Mouse (Mus musculus) stomach, postnatal 0 days (tissue): ENCODE data around the gene 9430097D07Rik. TPM values are rescaled to one million over a fixed set of nuclear protein-coding genes. Genes with fewer than 3 reads are reported as not detected.

ENCODE experiments used
- ATAC-seq: fragments of 200-750 bp; cut with Nextera tagmentation; 2 replicates; pipeline ENCODE4 v1.8.0; 2017; ENCODE audit not compliant: low FRiP score, low TSS enrichment
- DNase-seq: peaks from one replicate; pipeline ENCODE4 v3.0.0-alpha.2; 2016; ENCODE audit warnings: low spot score
- H3K27ac ChIP-seq: fragments of 300-500 bp; sonication (generic); replicated peaks from 2 replicates; pipeline ENCODE4 v1.5.1; 2014; ENCODE audit warnings: mild to moderate bottlenecking, control low read depth
- H3K27me3 ChIP-seq: fragments of 300-500 bp; sonication (generic); 2 replicates; pipeline ENCODE4 v1.6.1; 2014; ENCODE audit warnings: low read length; ENCODE audit not compliant: control insufficient read depth, insufficient read depth
- H3K36me3 ChIP-seq: fragments of 300-500 bp; sonication (generic); 2 replicates; pipeline ENCODE4 v1.6.1; 2014; ENCODE audit warnings: low read length, mixed read lengths; ENCODE audit not compliant: control insufficient read depth, insufficient read depth
- H3K4me1 ChIP-seq: fragments of 300-500 bp; sonication (generic); replicated peaks from 2 replicates; pipeline ENCODE4 v1.6.1; 2014; ENCODE audit warnings: antibody characterized with exemption; ENCODE audit not compliant: control insufficient read depth, insufficient read depth
- H3K4me2 ChIP-seq: fragments of 300-500 bp; sonication (generic); replicated peaks from 2 replicates; pipeline ENCODE4 v1.6.1; 2014; ENCODE audit warnings: low read depth, mild to moderate bottlenecking, control low read depth, moderate library complexity
- H3K4me3 ChIP-seq: fragments of 300-500 bp; sonication (generic); 2 replicates; pipeline ENCODE4 v1.5.1; 2014; ENCODE audit warnings: low read depth, low read length, control low read depth
- H3K9ac ChIP-seq: fragments of 300-500 bp; sonication (generic); 2 replicates; pipeline ENCODE4 v1.6.1; 2014; ENCODE audit warnings: mild to moderate bottlenecking, low read length, control low read depth, mixed read lengths
- H3K9me3 ChIP-seq: fragments of 300-500 bp; sonication (generic); 2 replicates; pipeline ENCODE4 v1.6.1; 2016; ENCODE audit warnings: low read length; ENCODE audit not compliant: control insufficient read depth
- CTCF ChIP-seq: IDR thresholded peaks from 2 replicates; pipeline ENCODE4 v1.5.1; 2016; ENCODE audit warnings: antibody characterized with exemption, low read depth, mild to moderate bottlenecking, moderate library complexity
- EP300 ChIP-seq: optimal IDR thresholded peaks from 2 replicates; pipeline ENCODE3; 2016; ENCODE audit warnings: antibody characterized with exemption
- WGBS: fragments of 180-500 bp; shearing (Covaris S2); extraction: QIAGEN DNeasy Blood & Tissue Kit; methylation state at CpG from one replicate; pipeline ENCODE4 v1.1.7; 2014; 5-methylcytosine and 5-hydroxymethylcytosine counted together
- polyA plus RNA-seq: library from polyadenylated mRNA; unstranded; fragments of >200 nt; fragmentation: Nextera tagmentation; extraction: Ambion mirVana; gene quantifications from 2 replicates; pipeline ENCODE4 v1.2.1, GENCODE M21; 2015

9430097D07Rik gene
- polyA plus RNA-seq, 1 experiment from 2014 or later: not detected

DNA sequence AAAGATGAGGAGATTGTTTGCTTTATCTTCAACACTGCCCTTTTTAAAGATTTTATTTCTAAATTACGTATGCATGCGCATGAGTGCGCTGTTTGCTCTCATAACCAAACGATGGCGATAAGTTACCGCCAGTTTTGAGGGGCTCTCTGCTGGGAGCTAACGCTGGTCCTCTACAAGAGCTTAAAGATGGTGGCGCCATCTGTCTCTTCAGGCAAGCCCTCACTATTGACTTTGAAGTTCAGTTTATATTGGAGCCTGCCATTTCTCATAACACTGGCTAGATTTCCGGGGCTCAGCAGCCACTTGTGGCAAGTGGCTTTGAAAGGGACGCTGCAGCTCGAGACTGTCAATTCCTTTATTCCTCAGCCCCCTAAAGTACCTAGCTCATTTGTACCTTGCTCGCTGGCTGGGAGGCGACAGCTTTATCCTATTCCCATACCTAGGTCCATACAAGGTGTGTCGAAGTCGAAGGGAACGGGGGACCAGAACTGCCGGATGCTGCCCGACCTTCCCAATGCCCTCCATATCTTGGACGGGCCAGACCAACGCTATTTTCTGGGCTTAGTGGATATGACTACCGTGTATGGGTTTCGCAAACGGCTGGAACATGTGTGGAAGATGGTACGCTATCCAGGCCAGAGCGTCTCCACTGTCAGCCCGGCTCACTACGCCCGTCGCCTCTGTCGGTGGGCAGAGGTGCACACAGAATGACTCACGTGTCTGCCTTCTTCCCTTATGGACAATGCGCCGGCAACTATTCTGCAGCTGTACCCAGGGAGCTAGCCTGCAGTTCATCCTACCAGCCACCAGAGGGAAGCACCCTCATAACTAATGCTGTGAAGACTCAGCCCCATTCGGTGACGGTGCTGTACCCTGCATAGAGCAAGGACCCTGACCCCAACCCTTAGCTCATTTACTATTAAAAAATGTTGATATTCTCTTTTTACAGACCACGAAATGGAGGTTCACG lies 7.6 kb upstream of the 9430097D07Rik start:
- no peak overlapping the region for H3K9ac ChIP-seq
- TF ChIP-seq EP300 (no peak), CTCF (peak; percentile 99)
- peak; percentile 72 for ATAC-seq
- no peak overlapping the region for H3K27ac ChIP-seq
- DNase-seq: peak; percentile 77
- H3K4me2 ChIP-seq: peak overlapping the region; percentile 45
- H3K9me3 ChIP-seq: no peaks in the 10 kb centered on the region
- H3K4me3 ChIP-seq: no peak overlapping the region
- no peaks in the 10 kb centered on the region for H3K27me3 ChIP-seq
- H3K4me1 ChIP-seq: no peaks in the 10 kb centered on the region; the same call in 1 of the 2 replicates
- whole genome bisulfite sequencing: 14% methylated on average over 37 of the region's 37 CpGs
- H3K36me3 ChIP-seq: no peaks in the 10 kb centered on the region

DNA sequence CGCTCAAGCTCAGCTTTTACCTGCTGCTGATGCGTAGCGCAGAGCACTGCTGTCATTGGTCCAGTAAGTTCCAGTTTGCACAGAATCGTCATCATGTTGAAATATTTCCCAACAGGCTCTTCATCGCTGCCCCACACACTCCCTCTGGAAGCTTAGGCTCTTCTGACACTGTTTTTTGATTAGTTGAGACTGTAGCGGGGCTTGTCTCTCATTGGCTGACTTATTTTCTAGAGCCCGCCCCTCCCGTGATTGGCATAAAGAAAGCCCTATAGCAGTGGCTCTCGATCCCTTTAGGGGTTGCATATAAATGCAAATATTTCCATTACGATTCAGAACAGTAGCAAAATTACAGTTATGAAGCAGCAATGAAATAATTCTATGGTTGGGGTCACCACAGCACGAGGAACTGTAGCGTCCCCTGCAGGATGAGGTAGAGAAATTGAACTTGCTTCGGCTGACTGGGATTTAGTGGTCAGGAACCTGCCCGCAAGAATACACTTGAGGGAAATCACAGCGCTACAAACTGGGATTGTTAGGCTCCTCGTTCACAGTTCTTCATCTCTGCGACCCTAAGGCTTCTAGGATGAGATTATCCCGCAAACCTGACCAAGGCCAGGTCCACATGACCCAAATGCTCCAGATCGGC lies 6.1 kb upstream of the 9430097D07Rik start:
- no peaks in the 10 kb centered on the region; the same call in 1 of the 2 replicates for H3K4me1 ChIP-seq
- ATAC-seq (no peak), DNase-seq (no peak)
- no peak overlapping the region for H3K9ac ChIP-seq
- no peaks in the 10 kb centered on the region for H3K9me3 ChIP-seq
- TF ChIP-seq CTCF (peak; percentile 28), EP300 (no peak)
- no peak overlapping the region for H3K27ac ChIP-seq
- no peaks in the 10 kb centered on the region for H3K36me3 ChIP-seq
- H3K4me2 ChIP-seq: no peak overlapping the region
- WGBS: 43% methylated on average over 19 of the region's 19 CpGs
- no peak overlapping the region for H3K4me3 ChIP-seq
- H3K27me3 ChIP-seq: no peaks in the 10 kb centered on the region

DNA sequence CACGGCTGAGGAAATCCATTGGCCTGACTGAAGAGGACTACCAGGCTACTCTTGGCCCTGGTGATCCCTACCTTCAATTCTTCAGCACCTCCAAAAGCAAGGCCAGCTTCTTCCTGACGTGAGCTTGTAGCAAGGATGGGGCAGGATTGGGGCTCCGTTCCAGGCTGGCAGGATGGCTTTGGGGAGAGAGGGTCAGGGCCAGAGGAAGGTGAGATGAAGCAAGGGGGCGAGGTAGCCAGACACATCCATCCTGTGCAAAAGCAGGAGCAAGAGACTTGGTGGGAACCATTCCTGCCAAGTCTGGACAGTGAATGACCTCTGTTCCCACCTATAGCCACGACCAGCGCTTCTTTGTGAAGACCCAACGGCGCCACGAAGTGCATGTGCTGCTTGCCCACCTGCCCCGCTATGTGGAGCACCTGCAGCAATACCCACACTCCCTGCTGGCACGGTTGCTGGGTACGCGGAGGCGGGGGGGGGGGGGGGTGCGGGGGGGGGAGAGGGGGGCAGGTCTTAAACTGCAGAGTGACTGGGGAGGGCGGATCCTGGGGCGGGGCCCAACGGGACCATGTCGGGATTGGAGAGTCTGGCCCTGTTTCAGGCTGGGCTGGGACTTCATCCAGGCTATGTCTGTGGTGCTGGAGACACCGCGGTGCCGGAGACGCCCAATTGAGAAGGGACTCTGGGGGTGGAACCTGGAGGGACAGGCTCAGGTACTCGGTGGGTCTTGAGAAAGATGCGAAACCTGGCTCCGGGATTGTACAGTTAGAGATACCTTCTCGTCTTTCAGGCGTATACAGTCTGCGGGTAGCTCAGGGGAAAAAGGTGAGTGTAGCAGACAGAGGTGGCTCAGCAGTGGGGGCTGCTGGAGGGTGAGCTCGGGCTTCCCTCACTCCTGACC lies 2.9 kb upstream of the 9430097D07Rik start:
- no peak for TF ChIP-seq CTCF
- no peak for TF ChIP-seq EP300

DNA sequence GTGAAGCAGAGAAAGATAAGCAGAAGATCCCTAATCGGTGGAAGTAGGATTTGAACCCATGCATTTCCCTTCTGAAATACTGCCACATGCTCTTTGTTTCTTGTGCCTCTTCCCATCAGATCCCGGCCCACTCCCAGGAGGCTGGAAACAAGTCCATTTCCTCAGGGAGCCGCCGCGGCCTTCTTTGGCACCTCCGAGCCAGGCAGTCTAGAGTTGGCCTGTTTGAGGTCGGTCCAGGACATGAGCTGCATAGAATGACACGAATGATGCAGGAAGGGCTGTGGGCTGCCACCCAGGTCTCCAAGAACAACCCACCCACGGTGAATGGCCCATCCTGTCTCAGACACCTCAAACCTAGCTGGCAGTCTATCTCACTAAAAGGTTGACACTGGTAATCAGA lies 1.0 kb upstream of the 9430097D07Rik start:
- 91% methylated on average over 9 of the region's 9 CpGs for WGBS
- Histone ChIP-seq H3K4me2 (no peak overlapping the region), H3K36me3 (0 out of 2 replicates have a peak, but pooled peaks cover 5% of the 10 kb centered on the region)

More for the DNA sequence above, 2.9 kb upstream of the 9430097D07Rik start:
- no peaks in the 10 kb centered on the region for H3K27me3 ChIP-seq
- no peak overlapping the region for H3K4me3 ChIP-seq
- WGBS: 34% methylated on average over 24 of the region's 30 CpGs
- peaks cover 4% of the 10 kb centered on the region; the same call in 1 of the 2 replicates for H3K4me1 ChIP-seq
- no peak overlapping the region for H3K9ac ChIP-seq
- H3K36me3 ChIP-seq: no peaks in the 10 kb centered on the region
- H3K4me2 ChIP-seq: no peak overlapping the region
- H3K9me3 ChIP-seq: no peaks in the 10 kb centered on the region
- no peak for ATAC-seq
- DNase-seq: peak; percentile 51
- H3K27ac ChIP-seq: no peak overlapping the region

GRCm38 (mm10) chr2:32574901-32575585 lies 441 bp downstream of the 9430097D07Rik start:
- Histone ChIP-seq H3K27ac (no peak overlapping the region), H3K4me2 (peak overlapping the region; percentile 59), H3K36me3 (0 out of 2 replicates have a peak, but pooled peaks cover 5% of the 10 kb centered on the region), H3K9ac (peak overlapping the region; percentile 35), H3K27me3 (no peaks in the 10 kb centered on the region), H3K4me3 (peak overlapping the region; percentile 27), H3K4me1 (0 out of 2 replicates have a peak, but pooled peaks cover 4% of the 10 kb centered on the region), H3K9me3 (no peaks in the 10 kb centered on the region)
- DNase-seq: peak; percentile 59
- ATAC-seq: peak; percentile 16; the same call in 1 of the 2 replicates
- no peak for TF ChIP-seq EP300
- TF ChIP-seq CTCF: peak; percentile 83
- WGBS: 3% methylated on average over 26 of the region's 26 CpGs

More for the DNA sequence above, 1.0 kb upstream of the 9430097D07Rik start:
- H3K27me3 ChIP-seq: no peaks in the 10 kb centered on the region
- no peaks in the 10 kb centered on the region for H3K9me3 ChIP-seq
- no peak overlapping the region for H3K27ac ChIP-seq
- 0 out of 2 replicates have a peak, but pooled peaks cover 4% of the 10 kb centered on the region for H3K4me1 ChIP-seq
- H3K9ac ChIP-seq: no peak overlapping the region
- ATAC-seq (no peak), DNase-seq (no peak)
- H3K4me3 ChIP-seq: no peak overlapping the region
- no peak for TF ChIP-seq CTCF
- no peak for TF ChIP-seq EP300
